Mouse (Mus musculus) limb, embryonic 12.5 days (tissue): Measurements from ENCODE around the gene Btbd9. TPM values are rescaled to one million over a fixed set of nuclear protein-coding genes. Genes with fewer than 3 reads are reported as not detected.

ENCODE experiments used
- ATAC-seq: fragments of 200-750 bp; cut with Nextera tagmentation; 2 replicates; pipeline ENCODE4 v1.8.0; 2017; ENCODE audit warnings: low read depth, moderate TSS enrichment; ENCODE audit not compliant: insufficient number of reproducible peaks, insufficient read depth, low FRiP score, low TSS enrichment
- H3K27ac ChIP-seq: fragments of 300-500 bp; sonication (generic); 2 replicates; pipeline ENCODE4 v1.5.1; 2016; ENCODE audit warnings: mild to moderate bottlenecking, moderate library complexity
- H3K27me3 ChIP-seq: fragments of 300-500 bp; sonication (generic); 2 replicates; pipeline ENCODE4 v1.6.1; 2016; ENCODE audit warnings: mild to moderate bottlenecking, moderate library complexity
- H3K36me3 ChIP-seq: fragments of 300-500 bp; sonication (generic); 2 replicates; pipeline ENCODE4 v1.6.1; 2016; ENCODE audit warnings: mild to moderate bottlenecking, moderate library complexity
- H3K4me1 ChIP-seq: fragments of 300-500 bp; sonication (generic); replicated peaks from 2 replicates; pipeline ENCODE4 v1.6.1; 2016
- H3K4me2 ChIP-seq: fragments of 300-500 bp; sonication (generic); 2 replicates; pipeline ENCODE4 v1.6.1; 2016; ENCODE audit warnings: mild to moderate bottlenecking, moderate library complexity
- H3K4me3 ChIP-seq: fragments of 300-500 bp; sonication (generic); replicated peaks from 2 replicates; pipeline ENCODE4 v1.5.1; 2016; ENCODE audit warnings: mild to moderate bottlenecking
- H3K9ac ChIP-seq: fragments of 300-500 bp; sonication (generic); replicated peaks from 2 replicates; pipeline ENCODE4 v1.6.1; 2016; ENCODE audit warnings: mild to moderate bottlenecking, moderate library complexity
- H3K9me3 ChIP-seq: fragments of 300-500 bp; sonication (generic); 2 replicates; pipeline ENCODE4 v1.6.1; 2016; ENCODE audit warnings: mild to moderate bottlenecking, moderate library complexity
- WGBS: fragments of 180-500 bp; shearing (Covaris S2); methylation state at CpG from one replicate; pipeline ENCODE4 v1.1.7; 2016; 5-methylcytosine and 5-hydroxymethylcytosine counted together
- polyA plus RNA-seq: library from polyadenylated mRNA; unstranded; fragments of >200 nt; fragmentation: Nextera tagmentation; extraction: Ambion mirVana; gene quantifications from 2 replicates; pipeline ENCODE4 v1.2.1, GENCODE M21; 2016

The Btbd9 gene
- polyA plus RNA-seq, 1 experiment from 2014 or later: 70.6 TPM

GRCm38 (mm10) chr17:30495154-30495553, 81.1 kb downstream of the Btbd9 start:
- Histone ChIP-seq H3K36me3 (0 out of 2 replicates have a peak, but pooled peaks cover 4% of the 10 kb centered on the region), H3K9ac (no peak overlapping the region), H3K4me2 (no peak overlapping the region), H3K27ac (no peak overlapping the region), H3K27me3 (no peaks in the 10 kb centered on the region), H3K9me3 (no peaks in the 10 kb centered on the region), H3K4me1 (peaks cover 8% of the 10 kb centered on the region), H3K4me3 (no peak overlapping the region)
- ATAC-seq: no peak
- 91% methylated on average over 2 of the region's 2 CpGs for WGBS

- 92% methylated on average over 6 of the region's 6 CpGs for WGBS
- no peak overlapping the region for H3K4me2 ChIP-seq
- no peak overlapping the region for H3K4me3 ChIP-seq
- no peak overlapping the region for H3K9ac ChIP-seq
- 0 out of 2 replicates have a peak, but pooled peaks cover 4% of the 10 kb centered on the region for H3K36me3 ChIP-seq
- no peak for ATAC-seq
- H3K27ac ChIP-seq: no peak overlapping the region
- H3K9me3 ChIP-seq: no peaks in the 10 kb centered on the region
- no peaks in the 10 kb centered on the region for H3K27me3 ChIP-seq
- peaks cover 5% of the 10 kb centered on the region for H3K4me1 ChIP-seq
These were observed 82.8 kb downstream of the Btbd9 start for GRCm38 (mm10) chr17:30493481-30493880.

- Histone ChIP-seq H3K4me3 (no peak overlapping the region), H3K36me3 (0 out of 2 replicates have a peak, but pooled peaks cover 4% of the 10 kb centered on the region), H3K4me2 (no peak overlapping the region), H3K4me1 (no peaks in the 10 kb centered on the region), H3K27ac (no peak overlapping the region), H3K9me3 (no peaks in the 10 kb centered on the region), H3K9ac (no peak overlapping the region), H3K27me3 (no peaks in the 10 kb centered on the region)
- no peak for ATAC-seq
- 94% methylated on average over 5 of the region's 5 CpGs for WGBS
These were observed 84.1 kb downstream of the Btbd9 start for GRCm38 (mm10) chr17:30492191-30492590.

GRCm38 (mm10) chr17:30491601-30492000, 84.7 kb downstream of the Btbd9 start:
- Histone ChIP-seq H3K4me1 (no peaks in the 10 kb centered on the region), H3K36me3 (0 out of 2 replicates have a peak, but pooled peaks cover 4% of the 10 kb centered on the region), H3K27ac (no peak overlapping the region), H3K4me2 (no peak overlapping the region), H3K4me3 (no peak overlapping the region), H3K27me3 (no peaks in the 10 kb centered on the region), H3K9me3 (no peaks in the 10 kb centered on the region), H3K9ac (no peak overlapping the region)
- ATAC-seq: no peak
- WGBS: 98% methylated on average over 8 of the region's 8 CpGs

- Histone ChIP-seq H3K9ac (no peak overlapping the region), H3K4me1 (no peaks in the 10 kb centered on the region), H3K27ac (no peak overlapping the region), H3K4me3 (no peak overlapping the region), H3K9me3 (no peaks in the 10 kb centered on the region), H3K36me3 (peaks cover 4% of the 10 kb centered on the region; the same call in 1 of the 2 replicates), H3K4me2 (no peak overlapping the region), H3K27me3 (no peaks in the 10 kb centered on the region)
- no peak for ATAC-seq
- WGBS: 92% methylated on average over 7 of the region's 7 CpGs
These were observed 85.7 kb downstream of the Btbd9 start for GRCm38 (mm10) chr17:30490601-30491000.

GRCm38 (mm10) chr17:30490086-30490485, 86.2 kb downstream of the Btbd9 start:
- Histone ChIP-seq H3K4me2 (no peak overlapping the region), H3K9me3 (no peaks in the 10 kb centered on the region), H3K9ac (no peak overlapping the region), H3K27me3 (no peaks in the 10 kb centered on the region), H3K4me3 (no peak overlapping the region), H3K4me1 (no peaks in the 10 kb centered on the region), H3K36me3 (peaks cover 4% of the 10 kb centered on the region; the same call in 1 of the 2 replicates), H3K27ac (no peak overlapping the region)
- no peak for ATAC-seq
- 92% methylated on average over 5 of the region's 5 CpGs for WGBS

- Histone ChIP-seq H3K4me1 (no peaks in the 10 kb centered on the region), H3K36me3 (peaks cover 4% of the 10 kb centered on the region; the same call in 1 of the 2 replicates), H3K27ac (no peak overlapping the region), H3K27me3 (no peaks in the 10 kb centered on the region), H3K9me3 (no peaks in the 10 kb centered on the region), H3K9ac (no peak overlapping the region), H3K4me2 (no peak overlapping the region), H3K4me3 (no peak overlapping the region)
- ATAC-seq: no peak
- 85% methylated on average over 7 of the region's 7 CpGs for WGBS
These were observed 86.7 kb downstream of the Btbd9 start for GRCm38 (mm10) chr17:30489629-30490028.

GRCm38 (mm10) chr17:30487695-30488094, 88.6 kb downstream of the Btbd9 start:
- Histone ChIP-seq H3K27me3 (no peaks in the 10 kb centered on the region), H3K9me3 (no peaks in the 10 kb centered on the region), H3K9ac (no peak overlapping the region), H3K4me2 (no peak overlapping the region), H3K4me3 (no peak overlapping the region), H3K4me1 (no peaks in the 10 kb centered on the region), H3K36me3 (peaks cover 4% of the 10 kb centered on the region; the same call in 1 of the 2 replicates), H3K27ac (no peak overlapping the region)
- WGBS: 88% methylated on average over 5 of the region's 5 CpGs
- ATAC-seq: no peak

GRCm38 (mm10) chr17:30485067-30485854, 91.0 kb downstream of the Btbd9 start:
- H3K27me3 ChIP-seq: no peaks in the 10 kb centered on the region
- no peak overlapping the region for H3K4me3 ChIP-seq
- H3K4me1 ChIP-seq: no peaks in the 10 kb centered on the region
- H3K9ac ChIP-seq: no peak overlapping the region
- H3K27ac ChIP-seq: no peak overlapping the region
- H3K36me3 ChIP-seq: no peaks in the 10 kb centered on the region; the same call in 1 of the 2 replicates
- no peak overlapping the region for H3K4me2 ChIP-seq
- 79% methylated on average over 4 of the region's 4 CpGs for WGBS
- no peaks in the 10 kb centered on the region for H3K9me3 ChIP-seq
- ATAC-seq: no peak

- H3K27me3 ChIP-seq: no peaks in the 10 kb centered on the region
- no peak overlapping the region for H3K4me2 ChIP-seq
- H3K36me3 ChIP-seq: no peaks in the 10 kb centered on the region; the same call in 1 of the 2 replicates
- 83% methylated on average over 1 of the region's 1 CpGs for WGBS
- ATAC-seq: no peak
- no peaks in the 10 kb centered on the region for H3K9me3 ChIP-seq
- H3K4me3 ChIP-seq: no peak overlapping the region
- H3K9ac ChIP-seq: no peak overlapping the region
- H3K27ac ChIP-seq: no peak overlapping the region
- no peaks in the 10 kb centered on the region for H3K4me1 ChIP-seq
These were observed 91.7 kb downstream of the Btbd9 start for GRCm38 (mm10) chr17:30484446-30485066.

GRCm38 (mm10) chr17:30481766-30482165, 94.5 kb downstream of the Btbd9 start:
- Histone ChIP-seq H3K27me3 (no peaks in the 10 kb centered on the region), H3K9me3 (no peaks in the 10 kb centered on the region), H3K4me3 (no peak overlapping the region), H3K36me3 (no peaks in the 10 kb centered on the region; the same call in 1 of the 2 replicates), H3K9ac (no peak overlapping the region), H3K4me1 (0 out of 2 replicates have a peak, but pooled peaks cover 3% of the 10 kb centered on the region), H3K4me2 (no peak overlapping the region), H3K27ac (no peak overlapping the region)
- no peak for ATAC-seq
- 92% methylated on average over 6 of the region's 6 CpGs for WGBS
